Mouse (Mus musculus): ENCODE data around the gene Kcng1. TPM values are rescaled to one million over a fixed set of nuclear protein-coding genes. Genes with fewer than 3 reads are reported as not detected.

Gene Kcng1
- total RNA-seq, 1 experiment, result 1.3 TPM

GRCm38 (mm10) chr2:168260124-168260523 lies 21.4 kb downstream of the Kcng1 start:
- no peak overlapping the region for H3K9ac ChIP-seq (ENCODE audit: insufficient read depth, low read depth, low read length, poor library complexity, severe bottlenecking)
- H3K4me1 ChIP-seq (ENCODE audit: control insufficient read depth in 2 of 2, insufficient read depth in 2 of 2, low read length in 2 of 2, poor library complexity in 1 of 2), result peaks cover 0 to 12% of the 10 kb centered on the region in 2 experiments; a peak in 2 of 4 replicates
- in situ Hi-C loops (cut with MboI; ENCODE audit: low sequenced_read_pairs in 2 of 2, unreplicated experiment in 2 of 2), result loop anchor here in 1 of 2 experiments (25.0 kb wide), 2 partner anchors 377 to 627 kb away; no protein-coding TSS in a partner anchor
- TF ChIP-seq CHD2 (IDR thresholded peaks at IDR 0.05; ENCODE audit: low read depth, low read length) (no peak), HCFC1 (IDR thresholded peaks at IDR 0.05; ENCODE audit: borderline replicate concordance, insufficient read depth, low read length) (no peak), MAFK (IDR thresholded peaks at IDR 0.05; ENCODE audit: insufficient read depth, low read depth, low read length) (no peak), ZC3H11A (IDR thresholded peaks at IDR 0.05; ENCODE audit: borderline replicate concordance, low read depth, low read length) (no peak), ZNF384 (IDR thresholded peaks at IDR 0.05; ENCODE audit: low read depth, low read length) (no peak)
- no peak for DNase-seq (ENCODE audit: low read depth, low spot score)
- H3K4me3 ChIP-seq (ENCODE audit: insufficient read depth in 1 of 2, low read depth in 1 of 2, low read length in 2 of 2, poor library complexity in 1 of 2, severe bottlenecking in 1 of 2), result no peak overlapping the region
- no peaks in the 10 kb centered on the region for H3K9me3 ChIP-seq (ENCODE audit: control insufficient read depth, insufficient read depth, low read depth, low read length)
- H3K27ac ChIP-seq (ENCODE audit: insufficient read depth, low read depth, low read length, poor library complexity, severe bottlenecking), result no peak overlapping the region
- no peaks in the 10 kb centered on the region for H3K36me3 ChIP-seq (ENCODE audit: control insufficient read depth, insufficient read depth, low read length, poor library complexity, severe bottlenecking)

- H3K9ac ChIP-seq (ENCODE audit: insufficient read depth, low read depth, low read length, poor library complexity, severe bottlenecking), result no peak overlapping the region
- DNase-seq (ENCODE audit: low read depth, low spot score), result no peak
- in situ Hi-C loops (cut with MboI; ENCODE audit: low sequenced_read_pairs in 2 of 2, unreplicated experiment in 2 of 2), result loop anchor here in 1 of 2 experiments (10.0 to 25.0 kb wide), 3 partner anchors 186 to 628 kb away; no protein-coding TSS in a partner anchor
- no peak overlapping the region for H3K4me3 ChIP-seq (ENCODE audit: insufficient read depth in 1 of 2, low read depth in 1 of 2, low read length in 2 of 2, poor library complexity in 1 of 2, severe bottlenecking in 1 of 2)
- no peaks in the 10 kb centered on the region for H3K9me3 ChIP-seq (ENCODE audit: control insufficient read depth, insufficient read depth, low read depth, low read length)
- peaks cover 0 to 13% of the 10 kb centered on the region in 2 experiments; a peak in 2 of 4 replicates for H3K4me1 ChIP-seq (ENCODE audit: control insufficient read depth in 2 of 2, insufficient read depth in 2 of 2, low read length in 2 of 2, poor library complexity in 1 of 2)
- no peak for TF ChIP-seq CHD2 (IDR thresholded peaks at IDR 0.05; ENCODE audit: low read depth, low read length)
- TF ChIP-seq MAFK (IDR thresholded peaks at IDR 0.05; ENCODE audit: insufficient read depth, low read depth, low read length), result no peak
- TF ChIP-seq HCFC1 (IDR thresholded peaks at IDR 0.05; ENCODE audit: borderline replicate concordance, insufficient read depth, low read length), result no peak
- no peaks in the 10 kb centered on the region for H3K36me3 ChIP-seq (ENCODE audit: control insufficient read depth, insufficient read depth, low read length, poor library complexity, severe bottlenecking)
- H3K27ac ChIP-seq (ENCODE audit: insufficient read depth, low read depth, low read length, poor library complexity, severe bottlenecking), result no peak overlapping the region
Measured at GRCm38 (mm10) chr2:168259046-168259445, 22.5 kb downstream of the Kcng1 start.

GRCm38 (mm10) chr2:168257188-168257587 lies 24.3 kb downstream of the Kcng1 start:
- in situ Hi-C loops (cut with MboI; ENCODE audit: low sequenced_read_pairs in 2 of 2, unreplicated experiment in 2 of 2), result loop anchor here in 1 of 2 experiments (10.0 to 25.0 kb wide), 3 partner anchors 188 to 630 kb away; no protein-coding TSS in a partner anchor
- TF ChIP-seq HCFC1 (IDR thresholded peaks at IDR 0.05; ENCODE audit: borderline replicate concordance, insufficient read depth, low read length) (no peak), ZC3H11A (IDR thresholded peaks at IDR 0.05; ENCODE audit: borderline replicate concordance, low read depth, low read length) (no peak)
- no peak overlapping the region for H3K27ac ChIP-seq (ENCODE audit: insufficient read depth, low read depth, low read length, poor library complexity, severe bottlenecking)

DNA sequence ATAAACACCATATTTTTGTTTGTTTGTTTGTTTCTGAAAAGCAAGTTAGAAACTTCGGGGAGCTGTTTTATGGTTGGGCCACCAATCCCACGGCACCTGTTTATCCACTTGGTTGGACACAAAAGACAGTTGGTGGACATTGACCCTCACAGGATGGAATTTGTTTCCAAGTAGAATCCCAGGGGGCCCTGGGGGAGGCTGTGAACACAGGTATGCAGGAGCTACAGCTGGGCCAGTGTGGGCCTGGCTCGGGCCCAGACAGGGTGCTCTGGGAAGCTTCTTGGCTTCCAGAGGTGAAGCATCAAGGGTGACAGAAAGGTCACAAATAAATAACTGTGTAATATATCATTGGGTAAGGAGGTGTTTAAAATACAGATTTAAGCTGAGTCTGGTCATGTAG lies 25.0 kb downstream of the Kcng1 start:
- in situ Hi-C loops (cut with MboI; ENCODE audit: low sequenced_read_pairs in 2 of 2, unreplicated experiment in 2 of 2), result loop anchor here in 1 of 2 experiments (10.0 to 25.0 kb wide), 3 partner anchors 188 to 631 kb away; no protein-coding TSS in a partner anchor
- H3K9ac ChIP-seq (ENCODE audit: insufficient read depth, low read depth, low read length, poor library complexity, severe bottlenecking), result no peak overlapping the region
- H3K9me3 ChIP-seq (ENCODE audit: control insufficient read depth, insufficient read depth, low read depth, low read length), result no peaks in the 10 kb centered on the region
- no peak overlapping the region for H3K4me3 ChIP-seq (ENCODE audit: insufficient read depth in 1 of 2, low read depth in 1 of 2, low read length in 2 of 2, poor library complexity in 1 of 2, severe bottlenecking in 1 of 2)
- no peaks in the 10 kb centered on the region for H3K36me3 ChIP-seq (ENCODE audit: control insufficient read depth, insufficient read depth, low read length, poor library complexity, severe bottlenecking)
- peaks cover 0 to 7% of the 10 kb centered on the region in 2 experiments; a peak in 2 of 4 replicates for H3K4me1 ChIP-seq (ENCODE audit: control insufficient read depth in 2 of 2, insufficient read depth in 2 of 2, low read length in 2 of 2, poor library complexity in 1 of 2)
- no peak for DNase-seq (ENCODE audit: low read depth, low spot score)
- TF ChIP-seq CHD2 (IDR thresholded peaks at IDR 0.05; ENCODE audit: low read depth, low read length) (no peak), ZNF384 (IDR thresholded peaks at IDR 0.05; ENCODE audit: low read depth, low read length) (no peak), MAFK (IDR thresholded peaks at IDR 0.05; ENCODE audit: insufficient read depth, low read depth, low read length) (no peak), HCFC1 (IDR thresholded peaks at IDR 0.05; ENCODE audit: borderline replicate concordance, insufficient read depth, low read length) (no peak), ZC3H11A (IDR thresholded peaks at IDR 0.05; ENCODE audit: borderline replicate concordance, low read depth, low read length) (no peak)
- H3K27ac ChIP-seq (ENCODE audit: insufficient read depth, low read depth, low read length, poor library complexity, severe bottlenecking), result no peak overlapping the region

More at GRCm38 (mm10) chr2:168257188-168257587, 24.3 kb downstream of the Kcng1 start:
- Histone ChIP-seq H3K36me3 (ENCODE audit: control insufficient read depth, insufficient read depth, low read length, poor library complexity, severe bottlenecking) (no peaks in the 10 kb centered on the region), H3K9ac (ENCODE audit: insufficient read depth, low read depth, low read length, poor library complexity, severe bottlenecking) (no peak overlapping the region), H3K4me3 (ENCODE audit: insufficient read depth in 1 of 2, low read depth in 1 of 2, low read length in 2 of 2, poor library complexity in 1 of 2, severe bottlenecking in 1 of 2) (no peak overlapping the region), H3K9me3 (ENCODE audit: control insufficient read depth, insufficient read depth, low read depth, low read length) (no peaks in the 10 kb centered on the region), H3K4me1 (ENCODE audit: control insufficient read depth in 2 of 2, insufficient read depth in 2 of 2, low read length in 2 of 2, poor library complexity in 1 of 2) (peaks cover 0 to 9% of the 10 kb centered on the region in 2 experiments; a peak in 2 of 4 replicates)
- DNase-seq (ENCODE audit: low read depth, low spot score), result no peak

Measured in ES-E14 (cell line).